Mouse (Mus musculus): ENCODE results near the gene Olfr63. TPM values are rescaled to one million over a fixed set of nuclear protein-coding genes. Genes with fewer than 3 reads are reported as not detected.

The Olfr63 gene
- polyA plus RNA-seq, 1 experiment: not detected

Other genes starting within 250 kb of the Olfr63 start
- gene Zfp763, start 231.3 kb upstream of the Olfr63 start, polyA plus RNA-seq (2011; ENCODE audit: insufficient read depth, insufficient read length, low read depth, missing spikeins): 9.5 and 10.5 TPM in 2 replicates
- gene 4921501E09Rik, start 196.6 kb upstream of the Olfr63 start, polyA plus RNA-seq (2011; ENCODE audit: insufficient read depth, insufficient read length, low read depth, missing spikeins): not detected in 2 replicates
- gene Zfp563, start 175.4 kb upstream of the Olfr63 start, polyA plus RNA-seq (2011; ENCODE audit: insufficient read depth, insufficient read length, low read depth, missing spikeins): 5.0 and 5.5 TPM in 2 replicates
- 0.21 and 0.23 TPM in 2 replicates for gene Morc2b, start 125.0 kb upstream of the Olfr63 start, polyA plus RNA-seq (2011; ENCODE audit: insufficient read depth, insufficient read length, low read depth, missing spikeins)
- gene Olfr55, start 96.2 kb upstream of the Olfr63 start, polyA plus RNA-seq (2011; ENCODE audit: insufficient read depth, insufficient read length, low read depth, missing spikeins): not detected in 2 replicates
- not detected in 2 replicates for gene Olfr239, start 73.4 kb upstream of the Olfr63 start, polyA plus RNA-seq (2011; ENCODE audit: insufficient read depth, insufficient read length, low read depth, missing spikeins)
- gene Olfr1564, start 43.0 kb upstream of the Olfr63 start, polyA plus RNA-seq (2011; ENCODE audit: insufficient read depth, insufficient read length, low read depth, missing spikeins): 0.43 and 0.52 TPM in 2 replicates
- 13.8 and 14.0 TPM in 2 replicates for gene Zfp955a, start 9.5 kb upstream of the Olfr63 start, polyA plus RNA-seq (2011; ENCODE audit: insufficient read depth, insufficient read length, low read depth, missing spikeins)
- 9.3 and 14.8 TPM in 2 replicates for gene Zfp955b, start 24.9 kb downstream of the Olfr63 start, polyA plus RNA-seq (2011; ENCODE audit: insufficient read depth, insufficient read length, low read depth, missing spikeins)
- 21.8 and 23.8 TPM in 2 replicates for gene Zfp81, start 94.2 kb downstream of the Olfr63 start, polyA plus RNA-seq (2011; ENCODE audit: insufficient read depth, insufficient read length, low read depth, missing spikeins)
- 14.9 and 19.0 TPM in 2 replicates for gene Zfp101, start 130.0 kb downstream of the Olfr63 start, polyA plus RNA-seq (2011; ENCODE audit: insufficient read depth, insufficient read length, low read depth, missing spikeins)
- gene Actl9, start 168.2 kb downstream of the Olfr63 start, polyA plus RNA-seq (2011; ENCODE audit: insufficient read depth, insufficient read length, low read depth, missing spikeins): not detected in 2 replicates